Comparison of ENCODE assay signal across 26 mouse cellular contexts in the genomic region with DNA sequence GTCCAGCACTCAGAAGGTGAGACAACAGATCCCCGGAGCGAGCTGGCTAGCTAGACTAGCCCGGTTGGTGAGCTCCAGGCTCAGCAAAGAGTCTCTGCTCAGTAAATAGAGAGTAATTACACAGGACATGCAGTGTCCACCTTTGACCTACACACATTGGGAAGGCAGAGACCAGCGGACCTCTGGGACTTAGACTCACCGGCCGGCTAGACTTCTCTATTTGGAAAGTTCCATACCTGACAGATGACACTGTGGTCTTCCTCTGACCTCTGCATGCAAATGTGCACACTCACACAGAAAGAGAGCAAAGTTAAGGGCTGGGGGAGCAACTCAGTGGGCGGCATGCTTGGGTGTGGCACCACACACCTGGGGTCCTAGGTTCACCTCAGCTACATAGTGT. TPM values are rescaled to one million over a fixed set of nuclear protein-coding genes. Genes with fewer than 3 reads are reported as not detected.
DNase-seq lines count a peak whose midpoint lies in the region; ATAC-seq lines count a peak whose summit lies in the region.
"Had no signal": no experiment of that assay in that cellular context is flagged by ENCODE, and none has a peak within 500 bp of the region (broad histone marks: within the 10 kb centered on the region; RNA-seq: fewer than 3 reads in every experiment).

No protein-coding gene starts in this region.

- no peak overlapping the region for H3K27ac ChIP-seq in liver, embryonic 11.5 days (ENCODE audit: low read depth, low read length)
- H3K27ac ChIP-seq in liver, embryonic 13.5 days, result no peak overlapping the region
- H3K27ac ChIP-seq in liver, embryonic 16.5 days (ENCODE audit: low read length), result no peak overlapping the region
- H3K27ac ChIP-seq: forebrain, embryonic 10.5 days; forebrain, embryonic 13.5 days; heart, adult 2 months; heart, embryonic 10.5 days; heart, embryonic 13.5 days; hindbrain, embryonic 12.5 days; hindbrain, embryonic 15.5 days had no signal

- no peaks in the 10 kb centered on the region for H3K27me3 ChIP-seq in liver, embryonic 11.5 days (replicated peaks; ENCODE audit: control insufficient read depth, insufficient read depth, low read length)
- no peaks in the 10 kb centered on the region for H3K27me3 ChIP-seq in liver, embryonic 13.5 days
- no peaks in the 10 kb centered on the region for H3K27me3 ChIP-seq in liver, embryonic 16.5 days (ENCODE audit: control insufficient read depth, insufficient read depth, low read depth, low read length)
- H3K27me3 ChIP-seq: forebrain, embryonic 13.5 days; heart, embryonic 13.5 days; hindbrain, embryonic 12.5 days; hindbrain, embryonic 15.5 days had no signal

- DNase-seq in liver, embryonic 11.5 days (ENCODE audit: low spot score), result no peak
- DNase-seq in liver, result no peak
- DNase-seq in liver, embryonic 13.5 days, result no peak
- DNase-seq in heart, postnatal 36 days, result no peak
- DNase-seq in kidney, adult 8-10 months, result no peak
- DNase-seq in cerebellum, postnatal 36 days, result no peak
- DNase-seq: adrenal gland, postnatal 10 days; adrenal gland, postnatal 36 days; cerebellum, adult 18-20 months; cerebellum, adult 9-10 months; cerebellum, postnatal 14 days; gastrocnemius, postnatal 10 days; gastrocnemius, postnatal 36 days; heart, adult 2 months; heart, postnatal 14 days had no signal

- no peak overlapping the region for H3K4me3 ChIP-seq in liver, embryonic 11.5 days (ENCODE audit: low read depth, low read length)
- H3K4me3 ChIP-seq in liver, embryonic 13.5 days (replicated peaks), result no peak overlapping the region
- no peak overlapping the region for H3K4me3 ChIP-seq in liver, embryonic 16.5 days (ENCODE audit: low read depth, low read length)
- H3K4me3 ChIP-seq: forebrain, embryonic 10.5 days; forebrain, embryonic 13.5 days; heart, adult 2 months; heart, embryonic 10.5 days; heart, embryonic 13.5 days; hindbrain, embryonic 12.5 days; hindbrain, embryonic 15.5 days had no signal

- intact Hi-C loops in heart, postnatal 36 days (cut with DNase I), result loop anchor here (2.0 kb wide), 1 partner anchor 13 kb away; the partner anchor contains the start of gene Fscn1

- 75% methylated on average over 7 of the region's 7 CpGs for WGBS in liver, embryonic 11.5 days
- 64% methylated on average over 7 of the region's 7 CpGs for WGBS in liver, embryonic 13.5 days (ENCODE audit: insufficient replicate concordance)
- WGBS in liver, embryonic 16.5 days (ENCODE audit: insufficient replicate concordance), result 57% methylated on average over 7 of the region's 7 CpGs

- no peak overlapping the region for H3K4me2 ChIP-seq in liver, embryonic 11.5 days
- H3K4me2 ChIP-seq in liver, embryonic 13.5 days, result no peak overlapping the region
- H3K4me2 ChIP-seq in liver, embryonic 16.5 days (ENCODE audit: low read depth, low read length), result no peak overlapping the region
- H3K4me2 ChIP-seq: forebrain, embryonic 13.5 days; heart, embryonic 13.5 days; hindbrain, embryonic 12.5 days; hindbrain, embryonic 15.5 days had no signal

- no peaks in the 10 kb centered on the region for H3K4me1 ChIP-seq in liver, embryonic 11.5 days (replicated peaks; ENCODE audit: control insufficient read depth, insufficient read depth, low read length)
- H3K4me1 ChIP-seq in liver, embryonic 13.5 days (replicated peaks), result no peaks in the 10 kb centered on the region
- H3K4me1 ChIP-seq in liver, embryonic 16.5 days (ENCODE audit: control insufficient read depth, low read depth, low read length), result no peaks in the 10 kb centered on the region
- H3K4me1 ChIP-seq: heart, embryonic 13.5 days; hindbrain, embryonic 12.5 days had no signal

- H3K9me3 ChIP-seq in liver, embryonic 11.5 days (ENCODE audit: control insufficient read depth, low read length), result no peaks in the 10 kb centered on the region
- H3K9me3 ChIP-seq in liver, embryonic 13.5 days (replicated peaks), result no peaks in the 10 kb centered on the region
- no peaks in the 10 kb centered on the region for H3K9me3 ChIP-seq in liver, embryonic 16.5 days (replicated peaks; ENCODE audit: control insufficient read depth, low read length)
- H3K9me3 ChIP-seq: forebrain, embryonic 10.5 days; forebrain, embryonic 13.5 days; heart, embryonic 10.5 days; heart, embryonic 13.5 days; hindbrain, embryonic 12.5 days; hindbrain, embryonic 15.5 days had no signal

- H3K36me3 ChIP-seq in liver, embryonic 11.5 days (ENCODE audit: control insufficient read depth, insufficient read depth, low read length), result no peaks in the 10 kb centered on the region
- H3K36me3 ChIP-seq in liver, embryonic 13.5 days, result no peaks in the 10 kb centered on the region
- H3K36me3 ChIP-seq in liver, embryonic 16.5 days (ENCODE audit: control insufficient read depth, insufficient read depth), result no peaks in the 10 kb centered on the region
- H3K36me3 ChIP-seq: forebrain, embryonic 10.5 days; heart, embryonic 10.5 days; heart, embryonic 13.5 days; hindbrain, embryonic 12.5 days; hindbrain, embryonic 15.5 days had no signal

- ATAC-seq in liver, embryonic 11.5 days (replicated peaks; ENCODE audit: low FRiP score), result peak; percentile 41; the same call in 1 of the 2 replicates
- peak; percentile 71 for ATAC-seq in liver, embryonic 13.5 days (ENCODE audit: low read depth)
- ATAC-seq in liver, embryonic 16.5 days (ENCODE audit: low read depth), result peak; percentile 82
- ATAC-seq: activated CD4-positive, CD25-positive, alpha-beta regulatory T cell, adult 4 months; CD4-positive, CD25-positive, alpha-beta regulatory T cell, adult 4 months; forebrain, embryonic 13.5 days; forebrain, embryonic 16.5 days had no signal

- H3K9ac ChIP-seq in liver, embryonic 11.5 days (ENCODE audit: low read depth, low read length), result no peak overlapping the region
- no peak overlapping the region for H3K9ac ChIP-seq in liver, embryonic 13.5 days
- no peak overlapping the region for H3K9ac ChIP-seq in liver, embryonic 16.5 days (ENCODE audit: low read depth, low read length)
- H3K9ac ChIP-seq: forebrain, embryonic 13.5 days; heart, embryonic 13.5 days; hindbrain, embryonic 12.5 days; hindbrain, embryonic 15.5 days had no signal

RNA-seq across cellular contexts. Expression of gene Fscn1, which starts 12.7 kb away (rescaled TPM):
- polyA plus RNA-seq in liver, embryonic 11.5 days (2014; fragmentation: Nextera tagmentation; extraction: Ambion mirVana), result 142 and 148 TPM in 2 replicates
- 29.5 and 38.3 TPM in 2 replicates for polyA plus RNA-seq in liver, embryonic 13.5 days (2015; fragmentation: Nextera tagmentation; extraction: Ambion mirVana)
- polyA plus RNA-seq in liver, embryonic 16.5 days (2015; fragmentation: Nextera tagmentation; extraction: Ambion mirVana), result 19.6 and 20.4 TPM in 2 replicates
- 10 to 100 TPM; 26.5 to 37.6 TPM for total RNA-seq in heart, postnatal 36 days (2021)
- total RNA-seq: granulocyte monocyte progenitor cell, adult 5-6 weeks had no signal

RNA-seq across cellular contexts. Expression of gene Actb, which starts 40.9 kb away (rescaled TPM):
- polyA plus RNA-seq in liver, embryonic 11.5 days (2014; fragmentation: Nextera tagmentation; extraction: Ambion mirVana), result 11,958 and 12,749 TPM in 2 replicates
- 8,250 and 9,425 TPM in 2 replicates for polyA plus RNA-seq in liver, embryonic 13.5 days (2015; fragmentation: Nextera tagmentation; extraction: Ambion mirVana)
- 6,197 and 6,568 TPM in 2 replicates for polyA plus RNA-seq in liver, embryonic 16.5 days (2015; fragmentation: Nextera tagmentation; extraction: Ambion mirVana)
- total RNA-seq in heart, postnatal 36 days (2021), result 100 to 1,000 TPM; 707 to 812 TPM

RNA-seq across cellular contexts. Expression of gene Fbxl18, which starts 52.2 kb away (rescaled TPM):
- 6.7 TPM in 2 replicates for polyA plus RNA-seq in liver, embryonic 11.5 days (2014; fragmentation: Nextera tagmentation; extraction: Ambion mirVana)
- 3.7 and 4.2 TPM in 2 replicates for polyA plus RNA-seq in liver, embryonic 13.5 days (2015; fragmentation: Nextera tagmentation; extraction: Ambion mirVana)
- 2.7 TPM in 2 replicates for polyA plus RNA-seq in liver, embryonic 16.5 days (2015; fragmentation: Nextera tagmentation; extraction: Ambion mirVana)
- total RNA-seq in heart, postnatal 36 days (2021), result 1 to 10 TPM; 5.3 to 6.5 TPM
